Mouse (Mus musculus): ENCODE measurements at regions not wholly inside any gene's neighbourhood (a gene's known extent, or its start where the extent isn't known, plus 50 kb on each side); places are given as distances from the start of the nearest gene placed in this dataset.

DNA sequence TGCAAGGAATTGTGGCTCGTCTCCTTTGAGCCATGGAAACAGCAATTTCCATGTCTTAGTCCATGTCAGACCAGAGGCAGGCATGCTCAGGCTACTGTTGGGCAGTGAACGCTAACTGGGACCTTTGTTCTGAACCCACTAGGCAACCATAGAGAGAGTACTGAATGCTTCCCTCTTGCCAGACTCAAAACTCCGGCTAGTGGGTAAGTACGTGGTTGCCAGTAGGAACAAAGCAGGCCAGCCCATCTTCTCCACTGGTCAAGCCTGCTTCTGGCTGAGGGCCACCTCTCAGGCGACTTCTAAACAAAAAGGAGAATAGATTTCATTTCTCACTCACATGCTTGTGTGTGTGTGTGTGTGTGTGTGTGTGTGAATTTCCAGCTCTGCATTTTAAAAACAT, 163.8 kb upstream of the Maf start:
- TF ChIP-seq POLR2A (IDR thresholded peaks at IDR 0.05; ENCODE audit: borderline replicate concordance, insufficient read depth, low read length) = no peak
- TF ChIP-seq CTCF (IDR thresholded peaks at IDR 0.05; ENCODE audit: borderline replicate concordance, insufficient read depth, low read depth, low read length) = no peak

DNA sequence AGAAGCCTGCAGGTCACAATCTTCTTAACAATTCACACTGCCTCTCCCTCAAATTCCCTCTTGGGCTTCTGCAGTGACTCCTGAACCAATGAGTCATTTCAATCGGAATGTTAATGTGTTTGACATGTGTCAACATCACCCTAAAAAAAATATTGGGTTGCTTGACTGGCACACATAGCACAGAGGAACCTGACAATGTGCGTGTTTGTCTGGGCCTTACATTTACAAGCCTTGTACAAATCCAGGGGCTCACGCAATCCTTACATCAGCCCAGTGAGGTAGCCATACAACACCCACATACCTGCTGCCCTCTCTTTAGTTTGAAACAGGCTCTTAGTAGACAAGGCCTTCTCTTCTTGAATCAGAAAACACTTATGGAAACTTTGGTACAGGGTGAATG, 153.8 kb upstream of the Maf start:
- Histone ChIP-seq H3K4me3 (replicated peaks; ENCODE audit: insufficient read depth, low read depth, low read length) (no peak overlapping the region), H3K4me1 (ENCODE audit: control insufficient read depth, insufficient read depth, low read length) (no peaks in the 10 kb centered on the region), H3K27ac (ENCODE audit: insufficient read depth, low read length) (no peak overlapping the region), H3K27me3 (ENCODE audit: control insufficient read depth, insufficient read depth, low read length) (no peaks in the 10 kb centered on the region)
- 95% methylated on average over 3 of the region's 3 CpGs for whole genome bisulfite sequencing
- TF ChIP-seq POLR2A (IDR thresholded peaks at IDR 0.05; ENCODE audit: borderline replicate concordance, insufficient read depth, low read length) (no peak), CTCF (IDR thresholded peaks at IDR 0.05; ENCODE audit: borderline replicate concordance, insufficient read depth, low read depth, low read length) (no peak)
- no peak for DNase-seq

More for the DNA sequence above, 163.8 kb upstream of the Maf start:
- H3K27ac ChIP-seq (ENCODE audit: insufficient read depth, low read length) = no peak overlapping the region
- H3K27me3 ChIP-seq (ENCODE audit: control insufficient read depth, insufficient read depth, low read length) = no peaks in the 10 kb centered on the region
- no peak for DNase-seq
- no peak overlapping the region for H3K4me3 ChIP-seq (replicated peaks; ENCODE audit: insufficient read depth, low read depth, low read length)
- H3K4me1 ChIP-seq (ENCODE audit: control insufficient read depth, insufficient read depth, low read length) = no peaks in the 10 kb centered on the region
- WGBS = 44% methylated on average over 5 of the region's 5 CpGs

DNA sequence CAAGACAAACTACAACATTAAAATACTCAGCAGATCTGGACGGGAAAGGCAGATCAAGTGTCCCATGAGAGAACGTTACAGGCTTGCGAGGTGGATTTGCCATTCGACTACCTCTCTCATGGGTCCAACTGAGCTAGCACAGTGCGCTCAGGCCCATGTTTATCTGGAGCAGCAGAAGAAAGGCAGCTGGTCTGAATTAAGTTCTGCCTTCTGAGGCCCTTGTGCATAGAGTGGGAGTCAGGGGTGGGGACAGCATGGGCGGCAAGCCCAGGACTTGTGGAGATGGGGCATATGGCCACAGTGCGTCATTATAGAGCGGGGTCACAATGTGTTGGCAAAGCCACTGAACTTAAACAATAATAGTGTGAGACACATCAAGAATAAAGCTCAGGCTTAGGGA, 151.8 kb upstream of the Maf start:
- 71% methylated on average over 8 of the region's 8 CpGs for WGBS

DNA sequence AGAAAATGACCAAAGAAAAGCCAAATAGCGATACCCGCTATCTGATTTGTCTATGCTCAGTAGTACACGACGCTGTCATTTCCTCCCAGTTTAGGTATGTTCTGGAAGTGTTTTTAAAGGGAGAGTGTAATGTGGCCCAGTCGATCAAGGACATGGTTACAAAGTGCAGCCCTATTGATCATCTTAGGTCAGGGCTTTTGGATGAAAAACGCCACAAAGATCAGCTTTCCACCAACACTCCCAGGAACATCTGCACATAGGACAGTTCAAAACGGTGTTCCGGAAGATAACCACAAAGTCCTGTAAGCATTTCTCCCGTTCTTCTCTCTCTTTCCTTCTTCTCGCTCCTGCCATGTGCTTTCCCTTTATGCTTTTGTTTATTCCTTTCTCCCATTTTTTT, 149.2 kb upstream of the Maf start:
- H3K4me3 ChIP-seq (replicated peaks; ENCODE audit: insufficient read depth, low read depth, low read length) = no peak overlapping the region

More for the DNA sequence above, 151.8 kb upstream of the Maf start:
- no peak overlapping the region for H3K4me3 ChIP-seq (replicated peaks; ENCODE audit: insufficient read depth, low read depth, low read length)
- no peak overlapping the region for H3K27ac ChIP-seq (ENCODE audit: insufficient read depth, low read length)
- TF ChIP-seq CTCF (IDR thresholded peaks at IDR 0.05; ENCODE audit: borderline replicate concordance, insufficient read depth, low read depth, low read length) = no peak
- TF ChIP-seq POLR2A (IDR thresholded peaks at IDR 0.05; ENCODE audit: borderline replicate concordance, insufficient read depth, low read length) = no peak
- H3K4me1 ChIP-seq (ENCODE audit: control insufficient read depth, insufficient read depth, low read length) = no peaks in the 10 kb centered on the region
- H3K27me3 ChIP-seq (ENCODE audit: control insufficient read depth, insufficient read depth, low read length) = no peaks in the 10 kb centered on the region
- no peak for DNase-seq

DNA sequence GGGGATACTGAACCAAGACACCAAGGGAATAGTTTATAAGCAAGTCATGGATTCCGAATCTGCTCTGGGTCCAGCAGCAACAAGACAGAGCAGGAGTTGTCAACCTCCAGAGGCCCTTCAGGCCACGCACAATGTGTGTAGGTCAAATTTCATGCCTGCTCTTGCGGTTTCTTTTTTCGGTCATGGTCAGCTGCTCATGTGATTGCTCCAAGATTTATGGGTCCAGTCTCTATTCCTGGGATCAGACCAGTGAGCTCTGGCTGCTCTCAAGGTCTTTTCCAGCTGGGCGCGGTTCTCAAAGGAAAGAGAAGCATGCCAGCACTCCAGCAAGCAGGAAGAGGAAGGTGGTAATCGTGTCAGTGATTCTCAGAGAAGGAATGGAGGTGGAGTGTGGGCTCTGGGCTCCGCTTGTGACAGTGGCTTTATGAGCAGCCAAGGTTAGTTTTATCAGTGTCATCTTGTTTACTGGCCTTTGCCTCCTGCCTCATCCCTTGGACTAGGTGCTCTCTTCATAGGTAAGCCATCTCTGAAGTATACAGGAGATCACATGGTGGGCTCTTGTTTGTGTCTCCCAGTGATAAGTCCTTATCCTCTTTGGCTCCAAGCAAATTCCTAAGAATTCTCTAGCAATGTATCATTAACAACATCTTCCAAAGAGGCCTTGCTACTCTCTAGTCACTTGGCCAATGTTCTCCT, 148.5 kb upstream of the Maf start:
- Histone ChIP-seq H3K27ac (ENCODE audit: insufficient read depth, low read length) (no peak overlapping the region), H3K27me3 (ENCODE audit: control insufficient read depth, insufficient read depth, low read length) (no peaks in the 10 kb centered on the region), H3K4me1 (ENCODE audit: control insufficient read depth, insufficient read depth, low read length) (no peaks in the 10 kb centered on the region), H3K4me3 (replicated peaks; ENCODE audit: insufficient read depth, low read depth, low read length) (no peak overlapping the region)
- TF ChIP-seq POLR2A (IDR thresholded peaks at IDR 0.05; ENCODE audit: borderline replicate concordance, insufficient read depth, low read length) (no peak), CTCF (IDR thresholded peaks at IDR 0.05; ENCODE audit: borderline replicate concordance, insufficient read depth, low read depth, low read length) (no peak)
- WGBS = 90% methylated on average over 8 of the region's 8 CpGs
- no peak for DNase-seq

More for the DNA sequence above, 149.2 kb upstream of the Maf start:
- Histone ChIP-seq H3K27ac (ENCODE audit: insufficient read depth, low read length) (no peak overlapping the region), H3K27me3 (ENCODE audit: control insufficient read depth, insufficient read depth, low read length) (no peaks in the 10 kb centered on the region), H3K4me1 (ENCODE audit: control insufficient read depth, insufficient read depth, low read length) (no peaks in the 10 kb centered on the region)
- no peak for DNase-seq
- no peak for TF ChIP-seq POLR2A (IDR thresholded peaks at IDR 0.05; ENCODE audit: borderline replicate concordance, insufficient read depth, low read length)
- TF ChIP-seq CTCF (IDR thresholded peaks at IDR 0.05; ENCODE audit: borderline replicate concordance, insufficient read depth, low read depth, low read length) = no peak
- 95% methylated on average over 10 of the region's 10 CpGs for WGBS

DNA sequence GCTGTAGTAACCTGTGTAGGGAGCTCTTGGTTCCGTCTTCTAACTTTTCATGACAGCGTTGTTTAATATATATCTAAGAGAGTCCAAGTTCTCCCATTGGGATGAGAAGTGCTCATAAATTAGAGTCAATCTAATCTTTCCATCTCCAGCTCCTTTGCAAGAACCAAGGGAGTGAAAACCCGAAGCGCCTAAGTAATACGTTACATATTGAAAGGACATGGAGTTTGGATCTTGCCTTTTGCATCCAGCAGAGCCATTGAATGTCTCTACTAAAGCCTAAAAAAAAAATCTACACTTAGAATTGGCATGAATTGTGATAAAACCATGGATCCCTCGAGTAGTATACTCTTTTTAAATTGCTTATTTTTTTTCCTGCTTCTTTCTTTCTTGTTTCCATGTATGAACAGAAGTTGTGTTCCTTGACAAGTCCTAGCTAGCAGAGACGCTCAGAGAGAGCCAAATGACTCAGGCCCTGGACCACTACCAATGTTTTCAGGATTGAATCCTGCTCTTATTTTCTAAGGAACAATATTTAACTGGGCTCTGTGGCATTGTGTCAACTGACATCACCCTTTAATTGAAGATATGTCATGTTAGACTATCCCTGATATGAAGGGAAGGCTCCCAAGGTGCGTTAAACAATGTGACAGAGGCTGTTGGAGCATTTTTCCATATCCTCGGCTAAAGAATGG, 146.8 kb upstream of the Maf start:
- TF ChIP-seq CTCF (IDR thresholded peaks at IDR 0.05; ENCODE audit: borderline replicate concordance, insufficient read depth, low read depth, low read length) (no peak), POLR2A (IDR thresholded peaks at IDR 0.05; ENCODE audit: borderline replicate concordance, insufficient read depth, low read length) (no peak)
- 82% methylated on average over 9 of the region's 9 CpGs for WGBS
- Histone ChIP-seq H3K27ac (ENCODE audit: insufficient read depth, low read length) (no peak overlapping the region), H3K4me3 (replicated peaks; ENCODE audit: insufficient read depth, low read depth, low read length) (no peak overlapping the region), H3K4me1 (ENCODE audit: control insufficient read depth, insufficient read depth, low read length) (no peaks in the 10 kb centered on the region), H3K27me3 (ENCODE audit: control insufficient read depth, insufficient read depth, low read length) (no peaks in the 10 kb centered on the region)
- no peak for DNase-seq

DNA sequence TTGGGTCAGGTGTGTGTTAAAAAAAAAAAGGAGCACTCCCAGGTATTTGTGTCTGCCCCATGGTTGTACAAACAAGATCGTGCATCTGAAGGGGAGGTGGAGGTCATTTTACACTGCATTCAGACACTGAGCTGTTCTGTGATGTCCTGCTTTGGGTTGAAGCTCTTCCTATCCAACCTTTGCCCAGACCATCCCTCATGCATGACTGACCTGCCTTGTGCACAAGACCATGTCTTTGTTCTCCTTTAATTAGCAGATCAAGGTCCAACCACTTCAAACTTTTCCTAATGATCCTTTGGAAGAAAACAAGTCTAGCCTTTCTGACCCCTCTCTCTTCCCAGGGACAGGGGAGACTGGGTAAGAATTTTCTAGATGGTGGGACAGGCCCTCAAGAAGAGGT, 143.0 kb upstream of the Maf start:
- Histone ChIP-seq H3K4me3 (replicated peaks; ENCODE audit: insufficient read depth, low read depth, low read length) (no peak overlapping the region), H3K4me1 (ENCODE audit: control insufficient read depth, insufficient read depth, low read length) (no peaks in the 10 kb centered on the region), H3K27ac (ENCODE audit: insufficient read depth, low read length) (no peak overlapping the region), H3K27me3 (ENCODE audit: control insufficient read depth, insufficient read depth, low read length) (no peaks in the 10 kb centered on the region)
- no peak for DNase-seq
- WGBS = 59% methylated on average over 1 of the region's 1 CpGs
- no peak for TF ChIP-seq POLR2A (IDR thresholded peaks at IDR 0.05; ENCODE audit: borderline replicate concordance, insufficient read depth, low read length)
- no peak for TF ChIP-seq CTCF (IDR thresholded peaks at IDR 0.05; ENCODE audit: borderline replicate concordance, insufficient read depth, low read depth, low read length)

DNA sequence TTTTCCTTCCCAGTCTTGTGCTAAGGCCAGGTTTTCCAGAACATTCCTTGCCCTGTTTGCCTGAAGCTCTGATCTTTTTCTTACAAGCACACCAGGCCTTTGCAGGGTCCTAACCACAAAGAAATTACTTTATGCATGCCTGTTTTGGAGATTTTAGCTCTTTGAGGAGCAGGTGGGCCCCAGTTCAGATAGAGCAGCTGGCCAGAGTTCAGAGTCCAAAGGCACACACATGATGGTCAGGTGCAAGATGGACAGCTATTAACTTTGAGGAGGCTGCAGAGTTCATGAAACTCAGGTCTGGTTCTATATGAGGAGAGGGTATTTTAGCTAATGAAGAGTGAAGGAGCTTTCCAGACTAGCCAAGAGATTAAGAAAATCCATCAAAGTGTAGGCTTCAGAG, 125.8 kb upstream of the Maf start:
- Histone ChIP-seq H3K27ac (ENCODE audit: insufficient read depth, low read length) (no peak overlapping the region), H3K4me1 (ENCODE audit: control insufficient read depth, insufficient read depth, low read length) (no peaks in the 10 kb centered on the region), H3K4me3 (replicated peaks; ENCODE audit: insufficient read depth, low read depth, low read length) (no peak overlapping the region), H3K27me3 (ENCODE audit: control insufficient read depth, insufficient read depth, low read length) (no peaks in the 10 kb centered on the region)
- no peak for DNase-seq
- no peak for TF ChIP-seq POLR2A (IDR thresholded peaks at IDR 0.05; ENCODE audit: borderline replicate concordance, insufficient read depth, low read length)
- no peak for TF ChIP-seq CTCF (IDR thresholded peaks at IDR 0.05; ENCODE audit: borderline replicate concordance, insufficient read depth, low read depth, low read length)

Measured in cerebellum, adult 2 months (tissue).